Mouse (Mus musculus) neural tube, embryonic 15.5 days (tissue): ENCODE data around the gene Ddn. TPM values are rescaled to one million over a fixed set of nuclear protein-coding genes. Genes with fewer than 3 reads are reported as not detected.

Source experiments
- ATAC-seq: fragments of 200-750 bp; cut with Nextera tagmentation; 2 replicates; pipeline ENCODE4 v1.8.0; 2017; ENCODE audit warnings: mild to moderate bottlenecking, moderate TSS enrichment, moderate library complexity; ENCODE audit not compliant: low FRiP score
- H3K27ac ChIP-seq: fragments of 300-500 bp; sonication (generic); replicated peaks from 2 replicates; pipeline ENCODE4 v1.5.1; 2015; ENCODE audit warnings: mild to moderate bottlenecking, inconsistent platforms
- H3K27me3 ChIP-seq: fragments of 300-500 bp; sonication (generic); replicated peaks from 2 replicates; pipeline ENCODE4 v1.6.1; 2015; ENCODE audit warnings: inconsistent platforms
- H3K36me3 ChIP-seq: fragments of 300-500 bp; sonication (generic); 2 replicates; pipeline ENCODE4 v1.6.1; 2015; ENCODE audit warnings: inconsistent platforms
- H3K4me1 ChIP-seq: fragments of 300-500 bp; sonication (generic); 2 replicates; pipeline ENCODE4 v1.6.1; 2015; ENCODE audit warnings: inconsistent platforms
- H3K4me2 ChIP-seq: fragments of 300-500 bp; sonication (generic); 2 replicates; pipeline ENCODE4 v1.6.1; 2015; ENCODE audit warnings: inconsistent platforms, mild to moderate bottlenecking, moderate library complexity
- H3K4me3 ChIP-seq: fragments of 300-500 bp; sonication (generic); replicated peaks from 2 replicates; pipeline ENCODE4 v1.5.1; 2015; ENCODE audit warnings: mild to moderate bottlenecking, inconsistent platforms
- H3K9ac ChIP-seq: fragments of 300-500 bp; sonication (generic); replicated peaks from 2 replicates; pipeline ENCODE4 v1.6.1; 2015; ENCODE audit warnings: mild to moderate bottlenecking, inconsistent platforms
- H3K9me3 ChIP-seq: fragments of 300-500 bp; sonication (generic); replicated peaks from 2 replicates; pipeline ENCODE4 v1.6.1; 2016; ENCODE audit warnings: inconsistent platforms
- WGBS: fragments of 180-500 bp; shearing (Covaris S2); methylation state at CpG from one replicate; pipeline ENCODE4 v1.1.7; 2015; ENCODE audit warnings: mixed read lengths; 5-methylcytosine and 5-hydroxymethylcytosine counted together
- polyA plus RNA-seq: library from polyadenylated mRNA; unstranded; fragments of >200 nt; fragmentation: Nextera tagmentation; extraction: Ambion mirVana; gene quantifications from 2 replicates; pipeline ENCODE4 v1.2.1, GENCODE M21; 2015

Ddn gene
- polyA plus RNA-seq, 1 experiment from 2014 or later = 0.36 TPM

GRCm38 (mm10) chr15:98792233-98793020 is 16.9 kb downstream of the Ddn start:
- Histone ChIP-seq H3K36me3 (no peaks in the 10 kb centered on the region), H3K4me1 (peaks cover 47% of the 10 kb centered on the region)

GRCm38 (mm10) chr15:98791771-98792170 is 17.5 kb downstream of the Ddn start:
- no peaks in the 10 kb centered on the region for H3K9me3 ChIP-seq
- peak overlapping the region; percentile 5; the same call in 1 of the 2 replicates for H3K4me3 ChIP-seq
- peak overlapping the region; percentile 58; the same call in 1 of the 2 replicates for H3K4me2 ChIP-seq
- H3K36me3 ChIP-seq = no peaks in the 10 kb centered on the region
- peaks cover 97% of the 10 kb centered on the region for H3K27me3 ChIP-seq
- ATAC-seq = no peak
- H3K4me1 ChIP-seq = peaks cover 43% of the 10 kb centered on the region
- no peak overlapping the region for H3K27ac ChIP-seq
- H3K9ac ChIP-seq = no peak overlapping the region
- WGBS = under 1% methylated on average over 23 of the region's 23 CpGs

More at GRCm38 (mm10) chr15:98792233-98793020, 16.9 kb downstream of the Ddn start:
- Histone ChIP-seq H3K27me3 (peaks cover 98% of the 10 kb centered on the region), H3K27ac (no peak overlapping the region), H3K9ac (no peak overlapping the region), H3K4me3 (peak overlapping the region; percentile 35), H3K4me2 (peak overlapping the region; percentile 58), H3K9me3 (no peaks in the 10 kb centered on the region)
- ATAC-seq = peak; percentile 48
- under 1% methylated on average over 75 of the region's 75 CpGs for WGBS

DNA sequence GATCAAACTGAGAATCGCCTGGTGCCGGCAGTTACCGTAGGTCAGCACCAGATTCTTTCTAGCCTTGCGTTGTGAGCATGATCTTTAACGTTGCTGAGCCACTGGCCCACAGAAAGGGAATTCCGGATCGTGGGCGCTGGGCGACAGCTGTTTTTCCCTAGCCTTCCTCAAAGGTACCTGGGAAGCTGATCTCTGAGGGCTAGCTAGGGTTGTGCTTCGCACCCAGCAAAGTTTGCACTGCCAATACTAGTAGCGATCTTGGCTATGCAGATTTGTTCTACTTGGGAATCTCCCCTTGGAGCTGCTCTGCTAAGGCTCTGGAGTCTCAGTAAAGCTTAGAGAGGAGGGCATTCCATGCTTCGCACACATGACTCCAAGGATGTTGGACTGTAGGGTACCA is 18.1 kb downstream of the Ddn start:
- no peak for ATAC-seq
- Histone ChIP-seq H3K9ac (0 out of 2 replicates have a peak overlapping the region, but pooled peaks have one; percentile 18), H3K27me3 (peaks cover 96% of the 10 kb centered on the region), H3K27ac (no peak overlapping the region), H3K4me2 (peak overlapping the region; percentile 44), H3K9me3 (no peaks in the 10 kb centered on the region), H3K4me3 (peak overlapping the region; percentile 25), H3K36me3 (no peaks in the 10 kb centered on the region), H3K4me1 (peaks cover 38% of the 10 kb centered on the region)
- WGBS = 2% methylated on average over 12 of the region's 12 CpGs

DNA sequence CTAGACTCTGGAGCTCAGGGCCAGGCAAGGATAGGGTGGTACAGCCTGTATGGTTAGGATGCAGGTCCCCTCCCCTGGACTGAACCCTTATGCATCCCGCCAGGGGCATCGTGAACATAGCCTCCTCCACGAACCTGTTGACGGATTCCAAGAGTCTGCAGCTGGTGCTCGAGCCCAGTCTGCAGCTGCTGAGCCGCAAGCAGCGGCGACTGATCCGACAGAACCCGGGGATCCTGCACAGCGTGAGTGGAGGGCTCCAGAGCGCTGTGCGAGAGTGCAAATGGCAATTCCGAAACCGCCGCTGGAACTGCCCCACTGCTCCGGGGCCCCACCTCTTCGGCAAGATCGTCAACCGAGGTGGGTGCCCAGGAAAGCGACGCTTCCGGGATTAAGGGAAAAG is 18.5 kb downstream of the Ddn start:
- peaks cover 38% of the 10 kb centered on the region for H3K4me1 ChIP-seq
- peaks cover 91% of the 10 kb centered on the region for H3K27me3 ChIP-seq
- H3K4me2 ChIP-seq = peak overlapping the region; percentile 44
- under 1% methylated on average over 23 of the region's 23 CpGs for WGBS
- H3K27ac ChIP-seq = no peak overlapping the region
- no peaks in the 10 kb centered on the region for H3K36me3 ChIP-seq
- ATAC-seq = no peak
- H3K9ac ChIP-seq = 0 out of 2 replicates have a peak overlapping the region, but pooled peaks have one; percentile 18
- H3K9me3 ChIP-seq = no peaks in the 10 kb centered on the region
- peak overlapping the region; percentile 25 for H3K4me3 ChIP-seq

DNA sequence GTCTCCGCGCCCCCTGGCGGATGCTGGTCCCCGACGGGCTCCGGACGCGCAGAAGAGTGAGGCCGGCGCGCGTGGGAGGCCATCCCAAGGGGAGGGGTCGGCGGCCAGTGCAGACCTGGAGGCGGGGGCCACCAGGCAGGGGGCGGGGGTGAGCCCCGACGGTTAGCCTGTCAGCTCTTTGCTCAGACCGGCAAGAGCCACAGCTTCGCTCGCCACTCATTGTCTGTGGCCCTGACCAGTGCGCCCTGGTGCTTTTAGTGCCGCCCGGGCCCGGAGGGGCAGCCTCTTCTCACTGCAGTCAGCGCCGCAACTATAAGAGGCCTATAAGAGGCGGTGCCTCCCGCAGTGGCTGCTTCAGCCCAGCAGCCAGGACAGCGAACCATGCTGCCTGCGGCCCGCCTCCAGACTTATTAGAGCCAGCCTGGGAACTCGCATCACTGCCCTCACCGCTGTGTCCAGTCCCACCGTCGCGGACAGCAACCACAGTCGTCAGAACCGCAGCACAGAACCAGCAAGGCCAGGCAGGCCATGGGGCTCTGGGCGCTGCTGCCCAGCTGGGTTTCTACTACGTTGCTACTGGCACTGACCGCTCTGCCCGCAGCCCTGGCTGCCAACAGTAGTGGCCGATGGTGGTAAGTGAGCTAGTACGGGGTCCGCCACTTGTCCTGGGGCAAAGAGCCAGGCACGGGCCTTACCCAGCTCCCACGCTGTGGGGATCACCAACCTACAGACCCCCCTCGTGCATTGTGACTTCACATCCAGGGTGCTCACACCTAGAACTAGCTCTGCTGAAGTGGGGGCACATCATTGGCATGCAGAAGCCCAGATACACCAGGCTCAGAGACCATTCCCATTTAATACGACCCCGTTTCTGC is 19.4 kb downstream of the Ddn start, which contains the start of gene Wnt1:
Wnt1 (plus strand) TSS at position 197 of the 875 bp plus-strand sequence.
- WGBS = 3% methylated on average over 42 of the region's 51 CpGs
- Histone ChIP-seq H3K4me2 (peak within 1 kb of the TSS; percentile 44), H3K4me3 (peak within 1 kb of the TSS; percentile 25), H3K9ac (no peak within 1 kb of the TSS), H3K27ac (no peak within 1 kb of the TSS), H3K9me3 (no peaks in the 10 kb centered on the region), H3K4me1 (peaks cover 38% of the 10 kb centered on the region), H3K27me3 (peaks cover 91% of the 10 kb centered on the region), H3K36me3 (no peaks in the 10 kb centered on the region)
- ATAC-seq = no peak

GRCm38 (mm10) chr15:98788972-98789660 is 20.2 kb downstream of the Ddn start:
- WGBS = 11% methylated on average over 24 of the region's 24 CpGs
- Histone ChIP-seq H3K4me2 (0 out of 2 replicates have a peak overlapping the region, but pooled peaks have one; percentile 13), H3K4me3 (peak overlapping the region; percentile 12; the same call in 1 of the 2 replicates)

DNA sequence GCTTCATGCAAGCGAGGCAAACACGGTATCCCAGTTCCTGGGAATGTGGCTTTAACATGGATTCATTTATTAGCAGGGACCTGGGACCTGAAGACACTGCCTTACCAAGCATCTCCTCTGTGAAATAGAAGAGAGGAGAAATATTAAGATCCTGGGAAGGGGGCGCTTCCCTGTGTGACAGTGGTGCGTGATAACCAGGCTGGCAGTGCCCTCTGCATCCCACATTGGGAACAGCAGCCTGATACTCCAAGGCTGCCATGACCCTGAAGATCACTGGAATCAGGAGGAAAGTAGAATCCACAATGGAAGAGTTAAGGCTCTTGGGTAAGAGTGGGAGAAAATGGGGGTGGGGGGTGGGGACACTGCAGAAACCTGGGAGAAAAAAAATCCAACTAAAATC is 21.4 kb downstream of the Ddn start:
- Histone ChIP-seq H3K4me2 (no peak overlapping the region), H3K4me1 (peaks cover 34% of the 10 kb centered on the region), H3K9me3 (no peaks in the 10 kb centered on the region), H3K9ac (no peak overlapping the region), H3K4me3 (no peak overlapping the region), H3K36me3 (no peaks in the 10 kb centered on the region), H3K27me3 (peaks cover 79% of the 10 kb centered on the region), H3K27ac (no peak overlapping the region)
- WGBS = 31% methylated on average over 4 of the region's 4 CpGs
- ATAC-seq = no peak

More at GRCm38 (mm10) chr15:98788972-98789660, 20.2 kb downstream of the Ddn start:
- Histone ChIP-seq H3K4me1 (peaks cover 38% of the 10 kb centered on the region), H3K27me3 (peaks cover 88% of the 10 kb centered on the region), H3K36me3 (no peaks in the 10 kb centered on the region), H3K9me3 (no peaks in the 10 kb centered on the region), H3K27ac (no peak overlapping the region), H3K9ac (no peak overlapping the region)
- no peak for ATAC-seq

DNA sequence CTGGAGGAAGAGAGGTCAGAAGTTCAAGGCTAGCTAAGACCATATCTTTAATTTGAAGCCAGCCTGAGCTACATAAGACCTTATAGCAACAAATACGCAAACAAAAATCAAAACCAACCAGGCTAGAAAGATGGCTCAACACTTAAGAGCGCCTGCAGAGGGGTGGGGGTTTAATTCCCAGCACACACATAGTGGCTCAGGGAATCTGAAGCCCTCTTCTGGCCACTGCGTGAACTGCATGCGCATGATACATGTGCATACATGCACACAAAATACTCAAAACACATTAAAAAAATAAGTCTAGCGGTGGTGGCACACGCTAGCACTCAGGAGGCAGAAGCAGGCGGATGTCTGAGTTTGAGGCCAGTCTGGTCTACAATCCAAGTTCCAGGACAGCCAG is 23.5 kb downstream of the Ddn start:
- H3K27ac ChIP-seq = no peak overlapping the region
- H3K36me3 ChIP-seq = no peaks in the 10 kb centered on the region
- no peak overlapping the region for H3K4me2 ChIP-seq
- H3K9me3 ChIP-seq = no peaks in the 10 kb centered on the region
- H3K9ac ChIP-seq = no peak overlapping the region
- no peak overlapping the region for H3K4me3 ChIP-seq
- H3K4me1 ChIP-seq = peaks cover 13% of the 10 kb centered on the region
- no peak for ATAC-seq
- peaks cover 75% of the 10 kb centered on the region for H3K27me3 ChIP-seq
- 34% methylated on average over 7 of the region's 7 CpGs for WGBS

DNA sequence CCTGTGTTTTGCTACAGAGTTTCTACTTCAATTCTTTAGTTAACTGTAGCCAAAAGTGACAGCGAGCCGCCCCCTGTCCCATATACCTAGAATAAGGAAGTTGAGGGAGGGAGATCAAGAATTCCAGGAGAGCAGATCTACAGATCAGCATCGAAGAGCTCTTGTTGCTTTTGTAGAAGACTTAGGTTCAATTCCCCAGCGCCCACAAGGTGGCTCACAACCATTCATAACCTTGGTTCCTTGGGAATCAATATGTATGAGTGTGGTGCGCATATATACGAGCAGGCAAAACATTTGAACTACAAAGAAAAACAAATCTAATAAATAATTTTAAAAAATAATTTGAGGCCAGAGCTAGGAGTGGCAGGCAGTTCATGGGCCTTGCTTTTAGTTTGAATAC is 28.1 kb downstream of the Ddn start:
- peaks cover 80% of the 10 kb centered on the region for H3K27me3 ChIP-seq
- 30% methylated on average over 6 of the region's 6 CpGs for WGBS

DNA sequence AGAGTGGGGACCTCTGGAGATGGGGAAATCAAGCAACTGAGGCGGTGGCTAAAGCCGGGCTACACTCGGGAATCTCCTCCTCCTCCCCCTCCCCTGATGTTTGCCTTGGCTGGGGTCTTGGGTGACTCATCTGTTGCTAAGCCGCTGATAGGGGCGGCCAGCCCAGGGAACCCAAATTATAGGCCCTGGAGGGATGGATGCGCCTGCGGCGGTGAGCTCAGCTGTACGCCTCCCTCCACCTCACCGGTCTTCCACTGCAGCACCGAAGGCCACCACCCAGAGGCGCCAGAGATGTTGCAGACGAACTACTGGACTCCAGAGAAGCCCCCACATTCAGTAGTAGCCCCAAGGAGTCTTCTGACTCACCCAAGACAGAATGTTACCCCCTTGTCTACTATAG is 28.7 kb downstream of the Ddn start:
- no peak overlapping the region for H3K27ac ChIP-seq
- H3K4me1 ChIP-seq = peaks cover 33% of the 10 kb centered on the region
- no peak overlapping the region for H3K4me2 ChIP-seq
- H3K36me3 ChIP-seq = no peaks in the 10 kb centered on the region
- H3K9me3 ChIP-seq = no peaks in the 10 kb centered on the region
- peaks cover 84% of the 10 kb centered on the region for H3K27me3 ChIP-seq
- no peak for ATAC-seq
- H3K9ac ChIP-seq = no peak overlapping the region
- no peak overlapping the region for H3K4me3 ChIP-seq
- WGBS = 2% methylated on average over 13 of the region's 13 CpGs

More for the DNA sequence above, 28.1 kb downstream of the Ddn start:
- Histone ChIP-seq H3K4me2 (no peak overlapping the region), H3K9ac (no peak overlapping the region), H3K36me3 (no peaks in the 10 kb centered on the region), H3K4me1 (peaks cover 27% of the 10 kb centered on the region), H3K27ac (no peak overlapping the region), H3K4me3 (no peak overlapping the region), H3K9me3 (no peaks in the 10 kb centered on the region)
- ATAC-seq = no peak

GRCm38 (mm10) chr15:98780075-98780474 is 29.2 kb downstream of the Ddn start:
- WGBS = 4% methylated on average over 8 of the region's 8 CpGs
- no peak overlapping the region for H3K4me3 ChIP-seq
- no peak overlapping the region for H3K9ac ChIP-seq
- no peak for ATAC-seq
- no peak overlapping the region for H3K27ac ChIP-seq
- no peaks in the 10 kb centered on the region for H3K9me3 ChIP-seq
- no peaks in the 10 kb centered on the region for H3K36me3 ChIP-seq
- H3K4me1 ChIP-seq = peaks cover 34% of the 10 kb centered on the region
- H3K4me2 ChIP-seq = no peak overlapping the region
- peaks cover 84% of the 10 kb centered on the region for H3K27me3 ChIP-seq
